8 mouse cellular contexts compared by ENCODE assay signal in the genomic region with DNA sequence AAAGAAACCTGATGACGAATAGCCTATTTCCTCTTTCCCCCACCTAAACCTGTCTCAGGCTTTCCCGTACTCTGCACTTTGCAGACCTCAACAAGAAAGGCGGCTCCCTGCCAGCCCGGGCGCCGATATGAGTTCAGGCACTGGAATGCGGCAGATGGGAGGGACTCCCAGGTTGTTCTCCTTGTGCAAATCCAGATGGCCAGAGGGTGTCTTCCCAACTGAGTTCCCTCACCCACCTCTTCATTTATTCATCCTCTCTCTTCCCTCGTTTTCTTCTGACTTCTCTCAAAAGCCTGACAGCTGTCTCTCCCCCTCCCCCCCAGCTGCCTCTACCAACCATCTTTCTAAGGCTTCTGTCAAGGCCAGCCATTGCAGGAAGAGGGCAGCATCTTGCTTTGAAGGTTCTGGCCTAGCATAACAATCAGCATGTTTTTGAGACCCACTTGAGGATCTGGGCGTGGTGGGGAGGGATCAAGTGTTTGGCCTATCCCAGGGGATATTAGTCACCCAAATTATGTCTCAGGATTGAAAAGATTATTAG.
DNase-seq lines count a peak whose midpoint lies in the region; ATAC-seq and TF ChIP-seq lines count a peak whose summit lies in the region.

No protein-coding gene starts in this region.

- H3K36me3 ChIP-seq in kidney, embryonic 15.5 days, result no peaks in the 10 kb centered on the region
- no peaks in the 10 kb centered on the region for H3K36me3 ChIP-seq in liver, adult 2 months (ENCODE audit: control insufficient read depth, insufficient read depth, low read length)

- H3K4me1 ChIP-seq in kidney, embryonic 15.5 days, result peaks cover 39% of the 10 kb centered on the region
- H3K4me1 ChIP-seq in liver, adult 2 months (ENCODE audit: control insufficient read depth, insufficient read depth, low read length), result peaks cover 3% of the 10 kb centered on the region; the same call in 1 of the 2 replicates

- no peaks in the 10 kb centered on the region for H3K27me3 ChIP-seq in kidney, embryonic 15.5 days
- H3K27me3 ChIP-seq in liver, adult 2 months (ENCODE audit: control insufficient read depth, insufficient read depth, low read length), result no peaks in the 10 kb centered on the region; the same call in 1 of the 2 replicates

- H3K9ac ChIP-seq in kidney, embryonic 15.5 days, result no peak overlapping the region
- no peak overlapping the region for H3K9ac ChIP-seq in liver, adult 2 months (ENCODE audit: low read depth, low read length)

- peak; percentile 30 to 69 for DNase-seq in adrenal gland, adult (ENCODE audit: inconsistent age in 2 of 2, low spot score in 1 of 2)
- DNase-seq in adrenal gland, adult 8-10 months, result no peak
- peak; percentile 24 to 49 for DNase-seq in adrenal gland, postnatal 36 days
- peak; percentile 60 to 73 for DNase-seq in frontal cortex, postnatal 36 days (ENCODE audit: low spot score in 2 of 2)
- no peak for DNase-seq in liver, adult 2 months (ENCODE audit: extremely low read depth, low read depth, low spot score)
- peak; percentile 72 for DNase-seq in retina, embryonic 14.5 days (ENCODE audit: low spot score)
- DNase-seq in spleen, adult 18-20 months, result no peak

- H3K4me3 ChIP-seq in kidney, embryonic 15.5 days (replicated peaks), result no peak overlapping the region
- H3K4me3 ChIP-seq in liver, adult 2 months (ENCODE audit: insufficient read depth, low read depth, low read length), result no peak overlapping the region

- no peaks in the 10 kb centered on the region for H3K79me2 ChIP-seq in liver, adult 2 months (ENCODE audit: control insufficient read depth, insufficient read depth, low read length)

- H3K4me2 ChIP-seq in kidney, embryonic 15.5 days, result peak overlapping the region; percentile 28; the same call in 1 of the 2 replicates

- no peaks in the 10 kb centered on the region for H3K9me3 ChIP-seq in kidney, embryonic 15.5 days (replicated peaks)

- H3K27ac ChIP-seq in kidney, embryonic 15.5 days, result 0 out of 2 replicates have a peak overlapping the region, but pooled peaks have one; percentile 13
- H3K27ac ChIP-seq in liver, adult 2 months (replicated peaks; ENCODE audit: insufficient read depth, low read depth, low read length), result no peak overlapping the region

- no peak for TF ChIP-seq POLR2A in liver, adult 2 months (IDR thresholded peaks at IDR 0.05; ENCODE audit: extremely low read depth, insufficient read depth, low read length)

- no peak for ATAC-seq in kidney, embryonic 15.5 days (replicated peaks; ENCODE audit: low FRiP score)

- WGBS in kidney, embryonic 15.5 days, result 20% methylated on average over 9 of the region's 9 CpGs
- 62% methylated on average over 9 of the region's 9 CpGs for WGBS in liver, adult 2 months

- TF ChIP-seq CTCF in liver, adult 2 months (IDR thresholded peaks at IDR 0.05; ENCODE audit: low read depth, low read length), result peak; percentile 12; the same call in 1 of the 2 replicates

Comparison
In these comparisons a context has a peak if more than half of its experiments do, and no peak if none do; other contexts are left out.
1. DNase-seq: peak in adrenal gland, adult (2 of 2), adrenal gland, postnatal 36 days (2 of 2), frontal cortex, postnatal 36 days (2 of 2) and retina, embryonic 14.5 days (single experiment); none in adrenal gland, adult 8-10 months (single experiment), liver, adult 2 months (single experiment) and spleen, adult 18-20 months (0 of 2).